Mouse (Mus musculus): ENCODE data around the gene Shc1. TPM values are rescaled to one million over a fixed set of nuclear protein-coding genes. Genes with fewer than 3 reads are reported as not detected.
A peak's percentile ranks its signal among the peaks of the same experiment; 100 is the strongest.

Shc1 gene
- total RNA-seq, 2 experiments from 2014 or later: 35.7 to 35.8 TPM

GRCm38 (mm10) chr3:89435041-89435440 lies 16.8 kb downstream of the Shc1 start:
- DNase-seq (ENCODE audit: low spot score): no peak
- intact Hi-C loops (cut with DNase I): no loop called here

- intact Hi-C loops (cut with DNase I): no loop called here
Measured at GRCm38 (mm10) chr3:89436176-89437113, 18.2 kb downstream of the Shc1 start, which contains the start of gene Pbxip1. Pbxip1 (plus strand) TSS chr3:89436706.

GRCm38 (mm10) chr3:89437269-89437668 lies 19.0 kb downstream of the Shc1 start:
- DNase-seq (ENCODE audit: low spot score): no peak

More at GRCm38 (mm10) chr3:89436176-89437113, 18.2 kb downstream of the Shc1 start, which contains the start of gene Pbxip1:
- DNase-seq (ENCODE audit: low spot score): peak; percentile 47

GRCm38 (mm10) chr3:89440691-89441090 lies 22.4 kb downstream of the Shc1 start:
- no peak for DNase-seq (ENCODE audit: low spot score)
- intact Hi-C loops (cut with DNase I): no loop called here

More at GRCm38 (mm10) chr3:89437269-89437668, 19.0 kb downstream of the Shc1 start:
- intact Hi-C loops (cut with DNase I): no loop called here

- DNase-seq (ENCODE audit: low spot score): no peak
- intact Hi-C loops (cut with DNase I): loop anchor here (2.0 kb wide), 1 partner anchor 42 kb away; no protein-coding TSS in a partner anchor
Measured at GRCm38 (mm10) chr3:89448720-89449537, 30.7 kb downstream of the Shc1 start.

GRCm38 (mm10) chr3:89449541-89449940 lies 31.3 kb downstream of the Shc1 start:
- intact Hi-C loops (cut with DNase I): loop anchor here (2.0 kb wide), 1 partner anchor 43 kb away; no protein-coding TSS in a partner anchor
- peak; percentile 32 for DNase-seq (ENCODE audit: low spot score)

GRCm38 (mm10) chr3:89451916-89452315 lies 33.7 kb downstream of the Shc1 start:
- DNase-seq (ENCODE audit: low spot score): no peak

GRCm38 (mm10) chr3:89454401-89455177 lies 36.3 kb downstream of the Shc1 start, which contains the start of gene Pmvk:
Pmvk (plus strand) TSS chr3:89454541.
- intact Hi-C loops (cut with DNase I): loop anchor here (5.0 kb wide), 2 partner anchors 233 to 318 kb away; partner anchors contain the start of gene Ube2q1
- no peak for DNase-seq (ENCODE audit: low spot score)

More at GRCm38 (mm10) chr3:89451916-89452315, 33.7 kb downstream of the Shc1 start:
- intact Hi-C loops (cut with DNase I): no loop called here

GRCm38 (mm10) chr3:89455786-89456285 lies 37.6 kb downstream of the Shc1 start:
- DNase-seq (ENCODE audit: low spot score): no peak

GRCm38 (mm10) chr3:89456726-89457665 lies 38.8 kb downstream of the Shc1 start:
- intact Hi-C loops (cut with DNase I): loop anchor here (1.0 to 5.0 kb wide), 4 partner anchors 28 to 315 kb away; partner anchors contain the start of gene Ube2q1

More at GRCm38 (mm10) chr3:89455786-89456285, 37.6 kb downstream of the Shc1 start:
- intact Hi-C loops (cut with DNase I): loop anchor here (1.0 to 5.0 kb wide), 4 partner anchors 29 to 316 kb away; partner anchors contain the start of gene Ube2q1

GRCm38 (mm10) chr3:89458372-89458964 lies 40.2 kb downstream of the Shc1 start:
- intact Hi-C loops (cut with DNase I): loop anchor here (5.0 kb wide), 2 partner anchors 229 to 314 kb away; partner anchors contain the start of gene Ube2q1
- DNase-seq (ENCODE audit: low spot score): no peak

More at GRCm38 (mm10) chr3:89456726-89457665, 38.8 kb downstream of the Shc1 start:
- no peak for DNase-seq (ENCODE audit: low spot score)

- intact Hi-C loops (cut with DNase I): loop anchor here (5.0 kb wide), 2 partner anchors 228 to 313 kb away; partner anchors contain the start of gene Ube2q1
- peak; percentile 76 for DNase-seq (ENCODE audit: low spot score)
Measured at GRCm38 (mm10) chr3:89458965-89459807, 40.9 kb downstream of the Shc1 start.

- DNase-seq (ENCODE audit: low spot score): no peak
- intact Hi-C loops (cut with DNase I): no loop called here
Measured at GRCm38 (mm10) chr3:89468268-89468667, 50.0 kb downstream of the Shc1 start.

- intact Hi-C loops (cut with DNase I): no loop called here
- DNase-seq (ENCODE audit: low spot score): no peak
Measured at GRCm38 (mm10) chr3:89472280-89472679, 54.0 kb downstream of the Shc1 start.

GRCm38 (mm10) chr3:89473838-89474237 lies 55.6 kb downstream of the Shc1 start:
- intact Hi-C loops (cut with DNase I): no loop called here
- no peak for DNase-seq (ENCODE audit: low spot score)

GRCm38 (mm10) chr3:89479055-89479454 lies 60.8 kb downstream of the Shc1 start:
- intact Hi-C loops (cut with DNase I): no loop called here
- no peak for DNase-seq (ENCODE audit: low spot score)

Data from heart, postnatal 25 days (tissue).